Mouse (Mus musculus) heart, embryonic 11.5 days (tissue): ENCODE measurements around the gene Atxn7l3. TPM values are rescaled to one million over a fixed set of nuclear protein-coding genes. Genes with fewer than 3 reads are reported as not detected.

ENCODE experiments used
- polyA plus RNA-seq: library from polyadenylated mRNA; unstranded; fragments of >200 nt; fragmentation: Nextera tagmentation; extraction: Ambion mirVana; gene quantifications from 2 replicates; pipeline ENCODE4 v1.2.1, GENCODE M21; 2014

Gene Atxn7l3
- polyA plus RNA-seq, 1 experiment from 2014 or later, result 12.0 TPM

Other genes with a start within 250 kb of the Atxn7l3 start
- gene Mpp2, start 208.1 kb downstream of the Atxn7l3 start, polyA plus RNA-seq, result 9.7 and 11.4 TPM in 2 replicates
- gene Ppy, start 195.3 kb downstream of the Atxn7l3 start, polyA plus RNA-seq, result not detected in 2 replicates
- 0.69 TPM in 1 of 2 replicates, not detected in the other for gene Pyy, start 188.8 kb downstream of the Atxn7l3 start, polyA plus RNA-seq
- gene Nags, start 151.1 kb downstream of the Atxn7l3 start, polyA plus RNA-seq, result 0.33 TPM in 1 of 2 replicates, not detected in the other
- 31.2 and 36.3 TPM in 2 replicates for gene Tmem101, start 140.2 kb downstream of the Atxn7l3 start, polyA plus RNA-seq
- gene Lsm12, start 111.3 kb downstream of the Atxn7l3 start, polyA plus RNA-seq, result 61.3 and 64.3 TPM in 2 replicates
- 27.9 and 28.7 TPM in 2 replicates for gene G6pc3, start 107.0 kb downstream of the Atxn7l3 start, polyA plus RNA-seq
- 42.8 and 45.3 TPM in 2 replicates for gene Hdac5, start 66.5 kb downstream of the Atxn7l3 start, polyA plus RNA-seq
- 12.7 and 13.2 TPM in 2 replicates for gene BC030867, start 47.7 kb downstream of the Atxn7l3 start, polyA plus RNA-seq
- gene Asb16, start 27.9 kb downstream of the Atxn7l3 start, polyA plus RNA-seq, result 0.23 TPM in 1 of 2 replicates, not detected in the other
- 40.1 and 40.5 TPM in 2 replicates for gene Tmub2, start 11.7 kb downstream of the Atxn7l3 start, polyA plus RNA-seq
- gene Ubtf, start 23.1 kb upstream of the Atxn7l3 start, polyA plus RNA-seq, result 52.4 and 56.4 TPM in 2 replicates
- gene Slc4a1, start 69.6 kb upstream of the Atxn7l3 start, polyA plus RNA-seq, result 102 and 112 TPM in 2 replicates
- gene Rundc3a, start 96.8 kb upstream of the Atxn7l3 start, polyA plus RNA-seq, result 1.3 TPM in 2 replicates
- 274 and 281 TPM in 2 replicates for gene Slc25a39, start 111.3 kb upstream of the Atxn7l3 start, polyA plus RNA-seq
- gene Grn, start 133.7 kb upstream of the Atxn7l3 start, polyA plus RNA-seq, result 110 and 113 TPM in 2 replicates
- 3.1 and 5.1 TPM in 2 replicates for gene Fam171a2, start 151.1 kb upstream of the Atxn7l3 start, polyA plus RNA-seq
- 8.5 and 15.8 TPM in 2 replicates for gene Itga2b, start 173.5 kb upstream of the Atxn7l3 start, polyA plus RNA-seq